Mouse (Mus musculus) cortical plate, adult 2 months (tissue): ENCODE results near the gene Rab15.

Experiments
- CTCF ChIP-seq: fragments of 200-500 bp; IDR thresholded peaks from 2 replicates; pipeline ENCODE4 v1.5.1; 2011; ENCODE audit warnings: mild to moderate bottlenecking, control low read depth, low read length; ENCODE audit not compliant: insufficient read depth; ENCODE audit errors: extremely low read depth
- POLR2A ChIP-seq: fragments of 200-500 bp; IDR thresholded peaks from 2 replicates; pipeline ENCODE4 v1.6.1; 2011; ENCODE audit warnings: mild to moderate bottlenecking, low read length, control low read depth; ENCODE audit not compliant: insufficient read depth; ENCODE audit errors: extremely low read depth

DNA sequence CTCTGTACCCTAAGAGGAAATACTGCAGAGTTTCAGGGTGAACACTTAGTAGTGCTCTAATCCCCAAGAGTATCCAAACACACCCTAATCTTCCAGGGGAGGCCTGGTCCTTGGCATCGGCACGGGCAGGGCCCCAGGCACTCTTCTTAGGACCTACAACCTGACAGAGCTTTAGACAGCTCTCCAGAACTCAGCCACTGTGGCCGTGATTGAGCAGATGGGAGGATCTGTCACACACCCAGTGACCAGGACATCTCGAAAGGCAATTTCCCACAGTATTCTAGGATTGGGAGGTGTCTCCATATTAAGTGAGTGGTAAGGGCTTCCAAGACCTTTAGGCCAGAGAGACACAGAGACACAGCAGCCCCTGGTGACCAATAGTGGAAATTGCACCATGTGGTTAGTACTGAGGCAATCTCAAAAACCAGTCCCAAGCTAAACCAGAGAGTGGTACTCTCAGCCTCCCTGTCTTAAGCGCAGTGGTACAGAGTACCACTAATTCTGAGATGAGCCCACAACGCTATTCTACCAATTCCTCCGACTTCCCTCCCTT lies 18.9 kb downstream of the Rab15 start:
- TF ChIP-seq CTCF (peak; percentile 77), POLR2A (no peak)
